Mouse (Mus musculus) kidney, adult 2 months (tissue): ENCODE data around the gene Unc13a.

ENCODE experiments used
- CTCF ChIP-seq: fragments of 200-500 bp; conservative IDR thresholded peaks from 2 replicates; pipeline ENCODE4 v1.5.1; 2011; ENCODE audit warnings: low read depth, mild to moderate bottlenecking, control low read depth, low read length, moderate library complexity, mixed read lengths; ENCODE audit not compliant: insufficient read depth, insufficient read length
- POLR2A ChIP-seq: fragments of 200-500 bp; IDR thresholded peaks from one replicate; pipeline ENCODE4 v1.6.1; 2011; ENCODE audit warnings: low read depth, low read length, control low read depth

DNA sequence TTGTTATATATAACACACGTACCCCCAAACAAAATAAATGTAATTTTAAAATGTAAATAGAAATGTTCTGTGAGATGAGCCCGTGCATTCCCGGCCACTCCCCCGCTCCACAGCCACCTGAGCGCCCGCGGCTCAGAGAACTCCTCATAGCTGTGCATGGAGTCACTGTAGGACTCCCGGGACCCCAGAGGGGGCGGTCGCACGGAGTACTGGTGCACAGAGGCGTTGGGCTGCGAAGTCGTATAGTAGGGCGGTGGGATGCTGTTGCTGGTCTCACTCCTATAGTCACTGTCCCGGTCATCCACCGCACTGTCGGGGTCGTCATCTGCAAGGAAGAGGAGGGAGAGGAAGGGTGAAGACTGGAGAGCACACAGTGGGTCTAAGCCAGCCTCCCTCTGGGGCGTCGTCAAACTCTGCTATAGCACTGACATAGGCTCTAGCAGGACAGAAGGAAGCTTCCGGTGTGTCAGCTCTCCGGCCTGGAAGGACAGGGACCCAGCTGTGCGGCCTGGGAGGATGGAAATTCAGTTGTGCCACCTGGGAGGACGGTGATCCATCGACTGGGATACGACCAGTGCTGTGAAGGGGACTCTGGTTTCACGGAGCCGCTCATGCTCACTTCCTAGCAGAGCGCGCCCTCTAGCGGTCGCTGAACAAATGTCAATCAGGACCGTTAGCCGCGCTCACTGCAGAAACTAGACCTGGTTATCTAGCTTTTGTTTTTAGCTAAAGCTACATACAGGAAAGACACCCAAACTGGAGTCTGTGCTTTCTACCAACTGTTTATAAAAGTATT is 11.0 kb downstream of the Unc13a start:
- TF ChIP-seq POLR2A (no peak), CTCF (peak; percentile 97)
